Mouse (Mus musculus) layer of hippocampus, adult 9-11 months (tissue): ENCODE results near the gene B230104I21Rik.
A peak's percentile ranks its signal among the peaks of the same experiment; 100 is the strongest.

Source experiments
- DNase-seq: peaks from one replicate; pipeline ENCODE4 v3.0.0; 2022

Gene B230104I21Rik

DNA sequence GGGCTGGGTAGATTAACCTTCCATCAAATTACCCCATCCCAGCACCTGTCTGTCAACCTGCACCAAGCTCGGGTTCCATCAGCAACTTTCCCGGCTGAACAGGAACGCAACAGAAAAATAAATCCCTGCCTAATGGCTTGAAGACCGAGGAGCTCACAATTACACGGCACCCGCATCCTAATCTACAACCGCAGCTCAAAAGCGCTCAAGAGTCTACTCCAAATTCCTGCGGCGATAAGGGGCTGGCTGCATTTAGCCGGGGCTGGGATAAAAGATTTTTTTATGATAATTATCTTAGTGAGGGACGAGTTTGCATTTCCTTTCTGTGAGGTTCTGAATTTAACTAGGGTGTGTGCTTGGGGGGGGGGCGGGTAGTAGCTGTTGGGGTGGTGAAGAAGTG, 16.3 kb downstream of the B230104I21Rik start:
- DNase-seq, result no peak

DNA sequence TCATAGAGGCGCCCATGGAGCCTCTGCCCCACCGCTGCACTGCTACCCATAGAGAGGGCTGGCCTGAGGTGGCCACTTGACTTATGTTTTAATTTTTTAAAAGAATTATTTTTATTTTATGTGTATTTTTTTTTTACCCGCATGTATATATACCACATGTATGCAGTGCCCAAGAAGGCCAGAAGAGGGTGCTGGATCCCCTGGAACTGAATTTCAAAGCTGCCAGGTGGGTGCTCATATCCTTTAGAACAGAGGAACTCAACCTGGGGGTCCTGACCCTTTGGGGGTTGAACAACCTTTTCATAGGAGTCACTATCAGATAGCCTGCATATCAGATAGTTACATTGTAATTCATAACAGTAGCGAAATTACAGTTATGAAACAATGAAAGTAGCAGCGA, 19.5 kb downstream of the B230104I21Rik start:
- DNase-seq, result no peak

DNA sequence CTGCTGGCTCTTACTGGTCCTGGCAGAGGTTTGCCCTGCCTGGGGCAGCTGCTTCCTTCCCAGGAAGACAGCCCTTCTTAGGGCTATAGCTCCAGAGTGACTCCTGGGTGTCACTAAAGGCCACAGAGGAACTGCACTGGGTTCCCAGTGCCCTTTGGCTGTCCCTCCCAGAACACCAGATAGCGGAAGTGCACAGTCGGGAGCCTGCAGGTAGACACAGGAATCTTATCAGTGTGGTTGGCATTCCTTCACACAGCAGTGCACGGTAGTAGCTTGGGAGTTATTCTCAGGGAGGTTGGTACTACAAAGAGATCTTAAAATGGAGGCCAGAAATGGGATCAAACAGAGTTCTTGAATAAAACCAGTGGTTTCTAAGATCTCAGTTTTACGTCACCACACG, 22.4 kb downstream of the B230104I21Rik start:
- no peak for DNase-seq

DNA sequence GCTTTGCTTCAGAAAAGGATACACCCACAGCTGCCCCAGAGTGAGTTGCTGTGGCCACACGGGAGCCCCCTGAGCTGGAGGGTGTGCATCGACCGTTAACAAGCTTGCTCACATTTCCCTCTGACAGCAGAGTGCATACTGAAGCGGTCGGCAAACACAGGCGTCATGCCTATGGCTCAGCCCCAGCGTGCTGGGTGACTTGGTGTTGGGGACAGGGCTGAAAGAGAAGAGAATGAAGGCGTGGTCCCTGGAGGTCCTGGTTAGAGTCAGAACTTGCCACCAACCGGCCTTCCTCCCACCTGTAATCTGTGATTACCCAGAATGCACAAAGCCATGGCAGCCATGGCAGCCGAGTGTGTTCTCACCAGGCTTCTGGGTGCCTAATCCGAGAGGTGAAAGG, 22.9 kb downstream of the B230104I21Rik start:
- no peak for DNase-seq

DNA sequence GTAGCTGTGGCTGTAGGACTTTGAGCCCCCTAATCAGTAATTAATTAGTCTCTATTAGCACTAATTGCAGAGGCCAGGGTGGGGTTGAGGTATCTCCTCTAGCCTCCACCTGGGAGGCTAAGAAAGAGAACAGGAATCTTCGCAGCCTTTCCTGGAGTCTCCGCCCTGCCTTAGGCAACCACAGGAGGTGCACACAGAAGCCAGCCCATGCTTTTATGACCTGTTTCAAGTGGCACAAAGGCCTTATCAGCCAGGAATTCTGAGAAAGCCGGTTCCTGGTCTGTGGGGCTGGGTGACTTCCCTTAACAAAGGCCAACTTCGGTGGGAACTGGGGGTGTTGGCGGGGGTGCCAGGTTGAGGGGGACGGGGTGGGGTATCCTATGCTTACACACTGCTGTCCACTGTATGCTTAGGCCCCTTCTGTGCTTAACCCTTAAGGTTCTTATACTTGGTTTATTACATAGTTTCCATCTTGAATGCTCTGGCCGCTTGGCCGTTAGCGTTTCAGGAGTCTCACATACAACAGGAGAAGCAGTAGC, 23.9 kb downstream of the B230104I21Rik start:
- DNase-seq, result no peak

DNA sequence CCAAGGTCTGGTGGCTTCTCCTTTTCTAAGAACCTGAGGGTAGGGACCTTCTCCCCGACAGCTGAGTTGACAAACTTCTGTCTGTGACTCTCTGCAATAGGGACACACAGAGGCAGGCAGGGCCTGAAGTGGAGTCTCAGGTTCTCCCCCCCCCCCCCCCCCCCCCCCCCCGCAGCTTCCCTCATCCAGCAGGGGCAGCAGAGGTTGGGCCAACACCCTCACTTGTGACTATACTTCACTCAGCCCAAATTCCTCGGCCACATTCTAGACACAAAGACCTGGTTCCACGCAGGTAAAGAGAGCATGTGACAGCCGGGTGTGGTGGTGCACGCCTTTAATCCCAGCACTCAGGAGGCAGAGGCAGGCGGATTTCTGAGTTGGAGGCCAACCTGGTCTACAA, 24.5 kb downstream of the B230104I21Rik start:
- no peak for DNase-seq

DNA sequence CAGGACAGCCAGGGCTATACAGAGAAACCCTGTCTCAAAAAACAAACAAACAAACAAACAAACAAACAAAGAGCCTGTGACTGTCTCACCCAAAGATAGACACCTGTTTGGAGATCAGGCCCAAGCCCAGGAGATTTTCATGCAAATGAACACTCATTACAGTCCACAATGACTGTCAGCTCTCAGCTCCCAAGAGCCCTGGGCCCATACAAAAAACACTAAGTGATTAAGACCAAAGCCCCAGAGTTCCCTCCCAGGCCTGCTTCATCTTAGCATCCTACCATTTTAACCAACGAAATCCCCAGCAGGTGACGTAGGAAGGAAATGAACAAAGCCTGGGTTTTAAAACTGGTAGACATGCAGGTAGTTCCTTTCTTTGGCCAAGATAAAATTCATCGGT, 24.9 kb downstream of the B230104I21Rik start:
- no peak for DNase-seq

DNA sequence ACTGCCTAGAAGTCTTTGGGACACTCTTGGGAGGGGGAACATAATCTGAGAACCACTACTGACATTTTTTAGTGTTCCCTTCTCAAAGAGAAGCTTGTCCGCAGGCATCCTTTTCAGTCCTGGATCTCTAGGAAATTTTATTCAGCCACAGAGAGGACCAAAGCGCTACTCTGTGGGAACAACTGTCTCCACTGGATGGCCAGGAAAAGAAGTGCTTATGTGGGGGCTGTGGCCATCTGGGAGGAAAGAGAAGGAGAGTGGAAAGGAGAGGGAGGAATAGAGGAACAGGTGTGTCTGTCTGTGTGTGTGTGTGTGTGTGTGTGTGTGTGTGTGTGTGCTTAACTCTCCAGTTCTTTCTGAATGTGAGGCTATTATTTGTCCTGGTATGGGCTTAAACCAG, 28.8 kb downstream of the B230104I21Rik start:
- DNase-seq, result no peak

DNA sequence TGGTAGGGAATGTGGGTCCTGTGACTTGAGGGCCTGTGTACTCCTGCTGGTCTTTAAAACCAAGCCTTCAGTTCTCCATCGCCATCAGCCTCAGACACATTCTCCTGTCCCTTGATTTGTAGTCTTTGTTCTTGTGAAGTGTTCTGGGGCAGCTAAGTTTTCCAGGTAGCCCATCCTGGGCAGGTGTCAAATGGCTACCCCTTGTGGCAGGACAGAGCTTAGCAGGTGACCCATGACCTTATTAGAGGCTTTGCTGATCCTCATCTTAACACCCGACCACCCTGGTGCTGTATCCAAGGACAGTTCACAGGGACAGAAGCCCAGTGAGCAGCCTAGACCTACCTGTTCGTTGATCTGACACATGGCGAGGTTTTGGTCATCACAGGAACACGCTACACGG, 30.9 kb downstream of the B230104I21Rik start:
- DNase-seq, result no peak

DNA sequence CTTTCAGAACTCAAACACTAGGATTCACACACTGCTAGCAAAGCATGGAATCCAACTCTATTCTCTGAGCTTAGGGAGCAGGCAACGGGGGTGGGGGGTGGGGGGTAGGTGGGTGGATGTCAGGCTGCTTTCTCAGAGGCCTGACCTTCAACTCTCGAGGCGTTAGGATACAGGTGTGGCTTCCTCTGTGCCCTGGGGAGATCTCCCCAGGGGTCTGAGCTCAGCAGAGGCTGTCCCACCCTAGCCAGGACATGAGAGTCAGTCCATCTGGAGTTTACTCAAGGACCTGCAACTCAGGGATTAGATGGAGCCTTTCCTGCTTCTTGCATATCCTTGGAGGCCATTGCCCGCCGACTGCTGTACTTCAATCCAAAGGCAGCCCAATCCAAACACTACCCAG, 33.2 kb downstream of the B230104I21Rik start:
- no peak for DNase-seq

DNA sequence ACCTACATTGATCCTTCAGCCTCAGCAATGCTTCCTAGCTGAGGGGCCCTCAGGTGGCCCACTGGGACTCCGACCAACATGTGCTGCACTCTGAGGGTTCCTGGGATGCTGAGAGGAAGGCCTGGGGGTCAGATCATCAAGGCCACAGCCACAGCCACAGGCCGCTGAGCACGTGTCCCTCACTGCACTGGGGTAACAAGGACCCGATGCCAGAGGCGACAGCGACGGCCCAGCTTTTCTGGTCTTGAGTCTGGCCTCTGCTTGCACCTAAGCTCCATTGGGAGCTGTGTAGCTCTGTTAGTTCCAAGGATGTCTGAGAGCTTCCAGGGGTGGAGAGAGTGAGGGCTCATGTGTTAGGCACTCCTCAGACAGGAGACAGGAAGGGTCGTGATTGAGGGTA, 34.9 kb downstream of the B230104I21Rik start:
- DNase-seq, result no peak

DNA sequence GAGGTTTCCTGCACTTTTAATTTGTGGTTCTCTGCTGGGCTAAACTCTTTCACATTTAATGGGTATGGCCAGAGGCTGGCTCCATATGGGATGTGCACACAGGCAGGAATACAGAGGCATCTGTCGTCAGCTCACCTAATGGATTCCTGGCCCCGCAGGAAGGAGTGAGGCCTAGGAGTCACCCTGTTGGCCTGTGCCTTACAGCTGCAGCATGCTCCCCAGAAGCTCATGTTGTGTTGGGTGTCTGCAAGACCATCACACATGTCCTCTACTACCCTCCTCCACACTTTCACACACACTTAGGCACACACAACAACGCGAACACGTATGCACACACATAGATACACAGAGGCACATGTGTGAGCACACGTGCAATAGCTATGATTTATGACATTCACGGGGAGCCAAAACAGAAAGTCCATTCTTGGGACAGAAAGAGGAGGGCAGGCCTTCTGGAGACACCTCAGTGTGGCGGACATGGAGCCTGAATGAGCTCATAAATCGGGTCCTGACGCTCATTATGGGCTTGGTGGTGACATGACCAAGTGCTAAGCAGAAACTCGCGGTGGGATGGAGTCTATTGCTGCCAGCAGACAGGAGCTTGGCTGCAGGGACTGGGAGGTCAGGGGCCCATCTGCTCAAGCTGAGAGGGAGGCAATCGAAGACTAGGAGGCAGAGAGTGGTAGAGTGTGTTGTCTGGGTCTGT, 35.8 kb downstream of the B230104I21Rik start:
- DNase-seq, result no peak

DNA sequence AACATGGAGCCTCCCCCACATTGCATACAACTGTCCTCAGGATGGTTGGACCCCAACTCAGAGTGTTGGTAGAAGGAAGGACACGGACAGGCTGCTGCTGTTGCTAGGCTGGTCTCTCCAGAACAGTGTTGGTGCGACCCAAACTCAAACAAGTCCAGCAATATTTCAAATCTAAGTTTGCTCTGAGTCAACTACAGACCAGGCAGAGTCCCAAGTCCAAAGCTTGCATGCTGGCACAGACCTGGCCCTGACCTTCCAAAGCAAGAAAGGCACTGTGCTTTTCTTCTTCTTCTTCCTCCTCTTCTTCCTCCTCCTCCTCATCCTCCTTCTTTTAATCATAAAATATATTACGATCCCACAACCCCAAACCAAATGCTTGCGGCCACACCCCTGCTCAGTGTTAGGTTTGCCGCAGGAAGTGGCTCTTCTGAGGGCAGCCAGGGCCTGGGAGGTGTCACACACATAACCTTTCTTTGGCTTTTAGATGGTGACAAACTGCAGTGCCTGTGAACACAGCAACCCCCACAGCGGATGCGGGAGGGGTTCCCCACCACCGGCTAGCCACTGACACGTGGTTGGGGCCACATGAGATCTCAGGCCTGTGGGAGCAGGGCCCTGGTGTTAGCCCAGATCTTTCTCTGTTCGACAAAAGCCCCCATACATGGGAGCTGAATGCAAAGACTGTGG, 40.2 kb downstream of the B230104I21Rik start:
- DNase-seq, result no peak

DNA sequence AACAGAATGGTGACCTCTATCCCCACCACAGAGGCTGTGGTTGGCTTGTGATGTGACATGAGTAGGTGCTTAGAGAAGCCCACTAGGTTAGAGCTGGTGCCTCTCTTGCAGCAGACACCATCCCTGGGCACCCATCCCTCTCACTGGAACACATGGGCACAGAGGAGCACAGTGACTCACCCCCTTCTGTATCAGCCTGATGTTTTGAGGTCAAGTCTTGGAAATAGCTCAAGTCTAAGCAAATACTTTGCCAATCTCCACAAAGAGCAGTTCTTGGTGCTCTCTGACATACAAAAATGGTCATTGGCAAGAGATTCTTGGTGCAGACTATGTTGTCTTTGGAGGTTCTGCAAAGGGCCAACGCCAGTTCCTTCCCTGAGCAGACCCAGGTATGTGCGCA, 42.9 kb downstream of the B230104I21Rik start:
- no peak for DNase-seq

DNA sequence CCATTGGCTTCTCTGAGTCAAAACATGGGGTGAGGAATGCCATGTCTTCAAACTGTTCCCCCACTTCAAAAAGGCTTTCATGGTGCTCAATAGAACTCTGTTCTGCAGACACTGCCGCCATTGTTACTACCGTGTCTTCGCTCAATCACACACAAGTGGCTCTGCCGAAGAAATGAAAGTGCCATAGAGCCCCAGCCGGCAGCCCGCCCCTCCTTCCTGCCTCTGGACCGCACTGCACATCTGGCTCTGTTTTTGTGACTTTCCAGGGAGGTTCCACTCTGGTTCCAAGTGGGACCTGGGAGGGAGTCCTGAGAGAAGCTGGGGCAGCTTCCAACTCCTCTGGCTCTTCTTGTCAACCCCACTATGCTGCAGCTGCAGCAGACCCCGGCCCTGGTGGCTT, 49.3 kb downstream of the B230104I21Rik start:
- no peak for DNase-seq

DNA sequence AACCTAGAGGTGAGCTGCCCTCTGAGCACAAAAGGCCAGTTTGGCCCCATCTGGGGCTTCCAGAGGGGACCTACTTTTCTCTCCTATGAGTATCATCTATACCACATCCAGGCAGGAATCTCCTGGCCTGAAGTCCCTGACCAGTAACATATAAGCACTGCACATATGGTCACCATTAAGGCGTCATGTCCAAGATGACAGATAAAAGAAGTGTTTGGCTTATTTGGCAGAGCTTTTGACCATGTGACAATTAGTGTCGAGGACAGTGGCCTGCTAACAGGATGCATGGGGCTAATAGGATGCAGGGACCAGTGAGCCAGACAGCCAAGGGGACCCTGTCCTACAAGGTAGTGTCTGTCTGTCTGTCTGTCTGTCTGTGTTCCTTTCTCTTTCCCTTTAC, 50.0 kb downstream of the B230104I21Rik start:
- no peak for DNase-seq

DNA sequence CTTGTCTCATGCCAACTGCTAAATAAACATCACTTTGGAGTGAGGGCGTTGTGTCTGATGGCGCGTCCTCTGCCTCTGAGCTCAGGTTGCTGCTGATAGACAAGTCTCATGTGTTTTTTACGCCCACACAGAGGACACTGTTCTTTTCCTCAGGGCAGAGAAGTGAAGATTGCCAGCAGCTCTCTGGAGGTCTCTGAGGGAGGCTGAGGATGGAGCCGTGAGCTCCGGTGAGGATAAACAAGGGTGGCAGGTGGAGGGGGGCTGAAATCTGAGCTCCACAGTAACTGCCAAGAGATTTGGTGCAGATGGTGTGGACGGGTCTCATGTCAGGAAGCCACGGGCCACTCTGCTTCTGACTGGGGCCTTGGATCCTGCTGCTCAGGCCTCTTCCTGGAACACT, 50.9 kb downstream of the B230104I21Rik start:
- no peak for DNase-seq

DNA sequence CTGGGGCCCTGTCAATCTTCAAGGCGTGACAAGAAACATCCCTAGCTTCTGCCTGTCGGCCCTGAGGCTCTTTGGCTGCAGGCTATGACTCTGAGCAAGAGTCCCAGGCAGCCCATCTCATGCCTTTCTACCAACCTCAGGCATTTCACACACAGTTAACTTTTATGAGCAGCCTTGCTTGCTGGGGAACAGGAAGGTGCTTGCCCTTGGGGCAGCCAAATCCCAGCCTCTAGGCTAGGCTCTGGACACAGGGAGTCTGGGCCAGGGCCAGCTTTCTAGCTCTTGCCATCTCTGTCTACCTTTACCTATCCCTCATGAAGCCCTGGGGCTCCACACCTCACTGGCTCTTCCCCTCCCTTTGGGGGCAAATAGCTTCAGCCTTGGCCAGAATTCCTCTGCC, 53.7 kb downstream of the B230104I21Rik start:
- DNase-seq, result no peak

DNA sequence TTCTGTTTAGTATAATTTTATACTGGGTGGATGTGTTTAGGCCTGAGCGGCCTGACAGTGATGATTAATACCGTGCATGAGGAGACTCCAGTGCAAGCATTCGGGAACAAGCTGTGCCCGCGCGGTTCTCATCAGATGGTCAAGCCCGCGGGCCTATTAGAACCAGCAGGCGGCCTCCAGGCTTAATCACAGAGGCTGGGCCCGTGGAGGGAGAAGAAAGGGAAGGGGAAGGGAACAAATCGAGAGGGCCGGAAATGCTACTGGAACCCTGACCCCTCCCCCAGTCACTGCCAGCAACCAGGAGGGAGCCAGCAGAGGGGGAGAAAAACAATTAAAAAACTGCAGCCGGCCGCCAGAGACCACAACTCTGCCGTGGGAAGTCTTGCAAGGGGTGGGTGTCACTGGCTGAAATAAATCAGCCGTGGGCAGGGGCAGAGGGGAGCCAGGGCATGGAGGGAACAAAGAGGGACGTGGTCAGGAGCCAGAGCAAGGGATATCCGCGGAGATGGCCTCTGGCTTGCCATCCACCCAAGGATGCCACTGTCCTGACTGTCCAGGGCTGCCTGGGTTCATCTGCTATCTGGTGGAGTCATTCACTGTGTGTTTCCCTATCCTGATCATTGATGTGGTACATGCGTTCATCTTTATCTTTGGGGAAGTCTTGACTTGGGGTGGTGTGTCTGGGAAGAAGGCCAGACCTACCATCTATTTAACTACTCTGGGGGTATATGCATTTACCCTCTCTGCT, 54.6 kb downstream of the B230104I21Rik start:
- peak; percentile 41 for DNase-seq

DNA sequence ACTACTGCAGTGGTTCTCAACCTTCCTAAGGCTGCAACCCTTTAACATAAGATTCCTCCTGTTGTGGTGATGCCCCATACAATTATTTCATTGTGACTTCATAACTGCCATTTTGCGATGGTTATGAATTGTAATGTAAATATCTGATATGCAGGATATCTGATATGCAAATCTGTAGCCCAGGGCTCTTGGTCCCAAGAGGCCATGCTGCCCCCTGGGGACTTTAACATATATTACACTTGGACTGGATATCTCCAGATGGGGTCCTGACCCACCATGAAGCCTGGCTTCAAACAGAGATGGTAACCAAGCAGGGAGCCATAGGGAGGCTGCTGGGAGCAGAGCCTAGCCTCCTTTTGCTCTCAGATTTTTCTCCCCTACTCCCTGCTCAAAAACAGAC, 56.7 kb downstream of the B230104I21Rik start:
- no peak for DNase-seq

DNA sequence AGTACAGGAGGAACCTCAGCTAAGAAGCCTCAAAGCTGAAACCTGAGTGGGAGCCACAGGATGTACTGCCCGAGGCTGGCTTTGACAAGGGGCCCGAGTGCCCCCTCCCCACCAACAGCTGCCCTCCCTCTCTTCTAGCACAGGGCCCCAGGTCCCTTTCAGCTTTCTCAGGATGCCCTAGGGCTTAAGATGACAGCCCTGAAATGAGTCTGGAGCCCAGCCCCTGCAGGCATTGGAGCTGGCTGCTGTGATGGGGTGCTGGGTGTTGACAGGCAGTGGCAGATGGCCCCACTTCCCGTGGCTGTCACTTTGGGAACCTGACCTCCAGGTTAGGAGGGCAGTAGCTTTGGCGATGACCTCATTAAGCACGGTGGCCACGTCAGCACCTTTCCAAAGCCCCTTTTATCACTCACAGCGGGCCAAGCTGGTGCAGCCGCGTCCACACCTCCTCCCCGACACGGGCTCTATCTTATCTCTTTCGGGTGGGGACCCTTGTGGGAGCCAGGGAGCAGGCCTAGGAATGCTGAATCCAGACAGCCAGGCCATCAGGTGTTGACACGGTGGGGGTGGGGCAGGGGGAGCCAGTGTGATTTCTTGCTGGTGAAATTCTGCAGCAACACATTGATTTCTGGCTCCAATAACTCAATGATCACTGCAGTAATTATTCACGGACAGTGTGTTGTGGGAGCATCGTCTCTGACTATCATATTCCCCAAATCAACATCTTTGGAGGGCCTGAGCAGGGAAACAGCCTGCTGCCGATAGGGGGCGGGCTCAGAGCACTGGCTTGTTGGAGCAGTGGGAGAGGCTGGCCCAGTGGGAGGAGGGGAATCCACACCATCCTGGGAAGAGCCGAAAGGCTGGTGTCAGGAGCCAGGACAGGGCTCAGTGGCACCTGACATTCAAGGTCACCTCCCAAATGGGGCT, 57.5 kb downstream of the B230104I21Rik start:
- DNase-seq, result peak; percentile 44

DNA sequence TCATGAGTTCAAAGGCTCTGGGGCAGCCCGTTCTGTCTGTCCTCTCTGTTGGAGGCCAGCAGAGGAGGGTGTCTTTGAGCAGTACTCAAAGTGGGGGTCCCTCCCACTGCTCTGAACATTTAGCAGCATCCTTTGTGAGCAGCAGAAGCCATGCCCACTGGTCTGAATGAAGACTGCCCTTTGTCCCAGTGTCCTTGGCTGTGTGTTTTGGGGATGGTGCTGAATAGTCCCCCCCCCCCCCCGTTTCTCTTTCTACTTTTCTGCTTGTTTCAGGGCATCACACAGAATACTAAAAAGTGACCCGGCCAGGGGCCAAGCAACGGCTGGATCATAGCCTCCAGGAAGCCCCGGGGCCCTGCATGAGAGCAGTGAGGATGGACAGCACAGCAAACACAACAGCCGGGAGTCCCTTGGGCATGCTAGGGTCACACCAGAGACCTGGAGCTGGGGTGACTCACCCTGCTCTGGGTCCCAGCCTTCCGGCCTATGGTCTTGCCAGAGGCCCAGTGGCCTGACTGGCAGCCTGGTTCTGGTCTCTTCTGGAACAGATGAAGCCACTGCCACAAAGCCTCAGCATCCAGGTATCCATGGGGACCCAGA, 58.3 kb downstream of the B230104I21Rik start:
- peak; percentile 52 for DNase-seq
